Mouse (Mus musculus) monocyte, adult 5-6 weeks (primary cell): Measurements from ENCODE around the gene 4931428F04Rik. TPM values are rescaled to one million over a fixed set of nuclear protein-coding genes. Genes with fewer than 3 reads are reported as not detected.

Source experiments
- ATAC-seq: fragments of 153-309, 156-312 bp; replicated peaks from 2 replicates; pipeline ENCODE4 v1.8.0; 2017; ENCODE audit warnings: mild to moderate bottlenecking; ENCODE audit not compliant: low TSS enrichment, insufficient number of reproducible peaks, severe bottlenecking, poor library complexity, low FRiP score
- total RNA-seq: library from RNA; stranded (forward); fragments of 200-1000, 200-491, 200-594 nt; gene quantifications from 3 replicates; pipeline ENCODE4 v1.2.3, GENCODE M21; 2017

4931428F04Rik gene
- total RNA-seq, 1 experiment from 2014 or later: not detected

- no peak for ATAC-seq
Observed at GRCm38 (mm10) chr8:105269075-105269458, 20.6 kb downstream of the 4931428F04Rik start.

- no peak for ATAC-seq
Observed at GRCm38 (mm10) chr8:105268342-105269074, 21.2 kb downstream of the 4931428F04Rik start.

GRCm38 (mm10) chr8:105266775-105267174, 22.9 kb downstream of the 4931428F04Rik start:
- ATAC-seq: no peak

GRCm38 (mm10) chr8:105265128-105265527, 24.5 kb downstream of the 4931428F04Rik start:
- ATAC-seq: peak; percentile 63

- ATAC-seq: peak; percentile 32; the same call in 1 of the 2 replicates
Observed at GRCm38 (mm10) chr8:105264024-105264982, 25.4 kb downstream of the 4931428F04Rik start, which contains the start of the genes Tradd and Fbxl8. Tradd (minus strand) TSS chr8:105264609. Fbxl8 (plus strand) TSS chr8:105264648.

GRCm38 (mm10) chr8:105263244-105263912, 26.3 kb downstream of the 4931428F04Rik start:
- no peak for ATAC-seq

GRCm38 (mm10) chr8:105261326-105261980, 28.2 kb downstream of the 4931428F04Rik start:
- ATAC-seq: no peak; the same call in 1 of the 2 replicates

- no peak for ATAC-seq
Observed at GRCm38 (mm10) chr8:105260371-105261099, 29.1 kb downstream of the 4931428F04Rik start.

- peak; percentile 48 for ATAC-seq
Observed at GRCm38 (mm10) chr8:105259721-105260320, 29.8 kb downstream of the 4931428F04Rik start.

- ATAC-seq: 0 out of 2 replicates have a peak, but pooled peaks have one; percentile 7
Observed at GRCm38 (mm10) chr8:105258911-105259720, 30.5 kb downstream of the 4931428F04Rik start.

GRCm38 (mm10) chr8:105257318-105258114, 32.1 kb downstream of the 4931428F04Rik start:
- no peak for ATAC-seq

- no peak for ATAC-seq
Observed at GRCm38 (mm10) chr8:105254966-105255350, 34.7 kb downstream of the 4931428F04Rik start, which contains the start of gene B3gnt9. B3gnt9 (minus strand) TSS chr8:105255153.

- ATAC-seq: peak; percentile 44; the same call in 1 of the 2 replicates
Observed at GRCm38 (mm10) chr8:105254152-105254965, 35.3 kb downstream of the 4931428F04Rik start.

- no peak for ATAC-seq
Observed at GRCm38 (mm10) chr8:105253766-105254151, 35.9 kb downstream of the 4931428F04Rik start.
